Mouse (Mus musculus) urinary bladder, postnatal 14 days (tissue): ENCODE results near the gene Fam20b.
"Not testable (repeated sequence)": the region's sequence is repeated elsewhere in the genome, so short reads cannot be mapped to it uniquely, and the experiment has no call there.

Experiments
- DNase-seq: peaks from one replicate; pipeline ENCODE4 v3.0.0; 2021; ENCODE audit warnings: low spot score

Fam20b gene

DNA sequence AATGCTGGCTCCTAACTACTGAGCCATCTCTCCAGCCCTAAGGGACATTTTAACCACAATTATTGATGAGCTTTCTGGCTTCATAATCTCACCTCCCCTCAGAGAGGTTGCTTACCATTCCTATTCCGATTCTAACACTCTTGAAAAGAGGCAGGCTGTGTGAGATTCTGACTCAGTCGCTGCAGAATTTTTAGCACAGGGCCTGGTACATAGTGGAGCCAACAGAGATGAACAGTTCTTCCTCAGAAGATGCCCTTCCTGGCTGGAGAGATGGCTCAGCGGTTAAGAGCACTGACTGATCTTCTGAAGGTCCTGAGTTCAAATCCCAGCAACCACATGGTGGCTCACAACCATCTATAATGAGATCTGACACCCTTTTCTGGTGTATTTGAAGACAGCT lies 47.0 kb downstream of the Fam20b start:
- no peak for DNase-seq

DNA sequence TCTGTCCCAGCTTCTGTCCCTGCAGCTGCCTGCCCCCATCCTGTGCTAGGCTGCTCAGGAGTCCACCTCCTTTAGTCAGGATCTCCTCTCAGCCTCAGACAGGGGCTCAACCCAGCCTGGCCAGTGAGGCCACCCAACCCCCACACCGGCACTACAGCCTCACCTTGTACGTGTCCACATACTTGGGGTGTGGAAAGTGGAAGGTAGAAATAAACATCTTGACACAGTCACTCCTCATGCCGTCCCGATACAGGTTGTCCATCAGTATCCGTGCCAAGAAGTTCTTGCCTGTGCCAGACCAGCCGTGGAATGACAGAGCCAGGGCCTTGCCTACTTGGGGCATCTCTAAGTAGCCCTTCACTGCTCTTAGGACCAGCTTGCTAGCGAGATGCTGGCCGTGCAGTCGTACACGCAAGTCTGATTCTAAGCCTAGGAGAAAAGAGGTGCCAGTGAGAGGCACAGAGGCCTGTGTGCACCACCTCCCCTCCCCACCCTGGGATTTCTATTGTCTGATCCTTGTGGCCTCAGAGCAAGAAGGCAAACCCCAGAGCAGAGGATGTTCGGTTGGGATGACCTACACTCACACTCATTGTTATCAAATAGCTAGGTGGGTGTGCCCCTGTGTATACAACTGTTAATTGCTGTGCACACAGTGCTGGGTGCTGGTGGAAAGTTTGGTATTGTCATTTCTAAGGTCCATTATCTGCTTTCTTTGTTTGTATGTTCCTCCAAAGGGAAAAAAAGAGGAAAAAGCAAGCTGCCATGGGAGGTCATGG lies 49.5 kb downstream of the Fam20b start:
- DNase-seq: no peak

- DNase-seq: no peak
Measured at GRCm38 (mm10) chr1:156668602-156669001, 50.3 kb downstream of the Fam20b start.

GRCm38 (mm10) chr1:156667141-156667926 lies 51.6 kb downstream of the Fam20b start:
- peak; percentile 48 for DNase-seq

GRCm38 (mm10) chr1:156665777-156666176 lies 53.1 kb downstream of the Fam20b start:
- DNase-seq: no peak

DNA sequence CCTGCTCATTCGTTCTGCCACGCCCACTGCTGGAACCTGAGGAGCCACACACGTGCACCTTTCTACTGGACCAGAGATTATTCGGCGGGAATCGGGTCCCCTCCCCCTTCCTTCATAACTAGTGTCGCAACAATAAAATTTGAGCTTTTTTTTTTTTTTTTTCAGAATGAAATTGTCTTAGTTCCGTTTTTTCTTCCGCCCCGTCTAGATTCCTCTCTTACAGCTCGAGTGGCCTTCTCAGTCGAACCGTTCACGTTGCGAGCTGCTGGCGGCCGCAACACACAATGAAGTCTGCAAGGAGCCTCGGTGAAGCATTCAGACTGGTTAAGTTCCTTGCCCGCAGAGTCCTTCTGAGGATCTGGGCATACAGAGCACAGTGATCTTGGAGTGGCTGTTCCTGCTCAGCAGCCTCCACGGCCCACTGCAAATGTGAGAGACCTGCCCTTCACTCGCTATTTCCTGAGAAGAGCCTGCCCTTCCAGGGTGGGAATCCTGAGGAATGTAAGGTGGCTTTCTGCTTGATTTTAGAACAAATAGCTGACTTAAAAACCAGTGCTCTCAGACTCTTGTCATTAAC lies 58.1 kb downstream of the Fam20b start:
- DNase-seq: not testable (repeated sequence)

GRCm38 (mm10) chr1:156659906-156660659 lies 58.8 kb downstream of the Fam20b start:
- peak; percentile 65 for DNase-seq

- DNase-seq: no peak
Measured at GRCm38 (mm10) chr1:156658676-156659075, 60.2 kb downstream of the Fam20b start.

- DNase-seq: no peak
Measured at GRCm38 (mm10) chr1:156657523-156657922, 61.4 kb downstream of the Fam20b start.

DNA sequence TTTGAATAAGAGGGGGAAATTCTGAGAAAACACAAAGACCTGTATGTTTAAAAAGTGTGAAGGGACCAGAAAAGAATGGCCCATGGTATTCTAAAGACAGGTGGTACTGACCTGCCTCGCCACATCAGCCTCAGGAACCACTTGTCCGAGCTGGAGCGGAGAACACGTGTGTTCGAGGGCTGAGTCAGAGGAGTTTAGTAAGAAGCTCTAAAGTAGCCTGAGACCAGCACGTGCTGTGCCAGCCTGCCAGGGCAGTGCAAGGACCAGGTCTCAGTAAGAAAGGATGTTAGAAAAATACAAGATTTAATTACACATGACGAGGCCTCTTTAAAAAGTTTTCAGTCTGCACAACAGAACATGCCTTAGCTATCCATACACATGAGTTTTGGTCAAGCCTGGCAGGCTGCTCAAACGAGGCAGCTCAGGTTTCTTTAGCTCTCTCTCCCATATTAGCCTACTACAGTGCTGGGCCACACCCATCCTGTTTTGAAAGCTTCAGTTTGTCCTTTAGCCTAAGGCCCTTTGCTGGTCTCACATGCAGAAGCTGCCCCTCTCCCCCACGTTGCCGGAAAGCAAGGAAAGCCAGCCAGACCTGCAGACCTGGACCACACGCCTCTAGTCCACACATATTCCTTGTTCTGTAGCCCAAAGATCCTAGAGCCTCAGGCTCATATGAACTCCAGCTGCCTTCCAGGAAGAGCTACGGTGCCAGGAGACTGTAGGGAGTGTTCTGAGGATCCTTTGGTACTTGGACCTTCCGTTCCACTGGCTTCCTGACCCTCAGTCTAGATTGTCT lies 64.0 kb downstream of the Fam20b start:
- DNase-seq: no peak

DNA sequence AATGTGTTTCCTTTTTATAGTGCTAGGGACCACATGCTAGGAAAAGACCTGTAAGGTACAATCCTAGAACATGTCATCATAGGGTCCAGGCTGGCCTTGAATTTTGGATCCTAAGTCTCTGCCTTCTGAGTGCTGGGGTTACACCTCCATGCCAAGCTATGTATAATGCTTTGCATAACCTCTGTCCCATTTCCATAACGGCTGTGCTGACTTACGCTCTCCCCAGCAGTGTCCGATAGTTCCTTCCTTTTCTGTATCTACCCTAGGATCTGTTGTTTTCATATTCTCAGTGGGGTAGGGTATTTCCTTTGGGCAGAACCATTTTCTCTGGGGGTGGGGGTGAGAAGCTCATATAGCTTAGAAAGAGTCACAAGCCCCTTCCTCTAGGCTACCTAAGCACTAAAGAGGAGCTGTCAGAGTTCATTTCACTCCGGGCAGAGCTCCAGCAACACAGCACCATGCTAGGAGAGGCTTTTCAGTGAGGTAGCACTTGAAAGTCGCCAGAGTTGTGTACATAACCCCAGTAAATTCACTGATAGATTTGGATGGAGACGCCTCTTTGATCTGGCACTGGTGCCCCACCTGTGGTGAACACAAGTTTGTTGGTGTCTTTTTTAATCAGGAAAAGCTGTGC lies 66.6 kb downstream of the Fam20b start:
- DNase-seq: no peak

- no peak for DNase-seq
Measured at GRCm38 (mm10) chr1:156650631-156651030, 68.3 kb downstream of the Fam20b start.

GRCm38 (mm10) chr1:156648705-156649104 lies 70.2 kb downstream of the Fam20b start:
- DNase-seq: no peak

- no peak for DNase-seq
Measured at GRCm38 (mm10) chr1:156645971-156646370, 72.9 kb downstream of the Fam20b start.

DNA sequence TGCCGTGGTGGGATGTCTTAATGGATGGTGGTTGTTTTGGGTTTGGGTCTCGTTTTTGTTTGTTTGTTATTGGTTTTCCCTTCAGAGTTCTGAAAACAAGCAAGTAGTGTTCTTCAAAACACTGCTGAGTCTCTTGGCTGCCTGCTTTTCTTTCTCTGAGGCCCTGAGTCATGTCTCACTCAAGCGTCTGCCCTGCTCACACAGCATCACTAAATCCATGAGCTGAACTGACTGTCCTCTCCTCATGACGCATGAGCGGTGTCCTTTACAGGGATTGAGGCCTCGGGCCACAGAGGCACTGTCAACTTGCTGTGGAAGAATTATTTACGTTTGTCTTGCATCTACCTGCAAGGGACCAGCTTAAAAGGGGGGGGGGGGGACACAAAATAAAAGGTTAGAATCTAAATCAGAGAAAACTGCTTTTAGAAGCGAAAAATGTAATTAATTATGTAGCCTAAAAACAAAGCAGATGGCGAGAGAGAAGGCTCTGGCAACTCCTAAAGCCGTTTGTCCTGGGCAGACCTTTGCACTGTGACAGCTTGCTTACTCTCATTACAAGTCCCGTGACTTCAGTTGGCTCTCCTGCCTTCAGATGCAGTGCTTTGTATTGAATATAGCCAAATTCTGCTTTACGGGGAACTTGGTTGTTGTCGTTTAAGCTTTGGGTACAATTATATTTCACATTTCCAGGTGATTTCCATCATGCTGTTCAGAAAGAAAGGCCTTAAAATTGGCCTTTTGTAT lies 73.9 kb downstream of the Fam20b start:
- DNase-seq: no peak

- DNase-seq: no peak
Measured at GRCm38 (mm10) chr1:156644061-156644460, 74.8 kb downstream of the Fam20b start.

GRCm38 (mm10) chr1:156642813-156643212 lies 76.1 kb downstream of the Fam20b start:
- DNase-seq: no peak

DNA sequence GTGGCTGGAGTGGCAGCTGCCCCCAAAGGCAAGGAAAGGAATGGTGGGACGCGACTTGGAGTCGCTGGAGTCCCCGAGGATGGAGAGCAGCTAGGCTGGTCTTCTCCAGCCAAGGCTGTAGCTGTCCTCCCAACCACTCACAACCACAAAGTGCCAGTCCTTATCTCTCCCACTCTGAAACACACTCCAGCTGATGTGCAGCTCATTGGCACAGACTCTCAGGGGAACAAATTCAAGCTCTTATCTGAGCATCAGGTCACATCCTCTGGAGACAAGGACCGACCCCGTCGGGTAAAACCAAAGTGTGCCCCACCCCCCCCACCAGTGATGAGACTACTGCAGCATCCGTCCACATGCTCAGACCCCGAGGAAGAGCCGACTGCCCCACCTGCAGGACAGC lies 77.1 kb downstream of the Fam20b start:
- no peak for DNase-seq

DNA sequence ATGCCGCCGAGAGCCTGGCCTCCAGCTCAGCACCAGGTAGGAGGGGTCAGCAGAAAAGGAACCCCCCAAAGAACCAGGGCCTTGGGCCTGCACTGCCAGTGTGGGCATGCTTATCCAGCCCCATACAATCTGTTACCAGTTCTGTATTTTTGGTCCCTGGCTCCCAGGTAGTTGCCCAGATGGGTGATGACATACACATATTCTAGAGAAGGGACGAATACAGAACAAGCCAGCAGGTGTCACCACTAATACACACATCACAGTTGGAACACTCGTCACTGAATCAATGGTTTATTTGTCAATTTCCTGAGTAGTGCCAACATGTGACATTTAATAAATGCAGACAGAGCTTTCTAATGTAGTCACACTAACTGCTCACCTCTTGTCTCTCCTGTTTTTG lies 78.3 kb downstream of the Fam20b start:
- DNase-seq: no peak

DNA sequence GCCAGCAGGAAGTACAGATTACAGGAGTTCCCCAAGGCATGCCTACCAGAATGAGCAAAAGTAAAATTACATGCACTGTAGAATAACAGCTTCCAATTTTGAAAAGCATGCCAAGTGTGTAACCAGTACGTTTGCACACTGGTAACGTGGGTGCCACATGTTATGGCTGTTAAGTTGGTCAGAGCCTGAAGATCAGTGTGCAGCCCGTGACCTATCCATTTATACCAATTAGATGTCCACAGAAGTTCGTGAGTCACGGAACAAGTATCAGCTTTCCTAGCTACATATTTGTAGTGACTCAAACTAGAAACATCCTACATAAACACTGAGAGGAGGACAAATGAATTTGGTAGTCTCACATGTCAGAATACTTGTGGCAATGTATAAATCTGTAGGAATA lies 79.4 kb downstream of the Fam20b start:
- DNase-seq: no peak
